Comparison of ENCODE assay signal across 12 mouse cellular contexts in the genomic region with DNA sequence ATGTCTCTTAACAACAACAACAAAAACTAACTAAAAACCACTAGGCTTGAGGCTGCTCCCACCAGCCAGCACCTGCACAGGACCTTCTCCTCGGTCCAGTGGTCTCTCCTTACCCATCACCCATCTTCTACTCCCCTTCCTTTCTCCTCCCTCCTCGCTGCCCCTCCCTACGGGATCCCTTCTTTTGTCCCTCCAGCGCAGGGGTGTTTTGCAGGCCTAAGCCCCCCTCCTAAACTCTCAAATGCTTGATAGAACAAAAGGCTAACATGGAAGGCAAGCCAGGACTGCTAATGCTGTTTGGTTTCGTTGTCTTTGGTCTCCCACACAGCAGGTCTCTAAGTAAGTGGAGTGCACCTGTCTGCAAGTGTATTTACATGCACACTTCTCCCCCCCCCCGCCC. TPM values are rescaled to one million over a fixed set of nuclear protein-coding genes. Genes with fewer than 3 reads are reported as not detected.
DNase-seq lines count a peak whose midpoint lies in the region; ATAC-seq and TF ChIP-seq lines count a peak whose summit lies in the region.
"Had no signal": no experiment of that assay in that cellular context is flagged by ENCODE, and none has a peak within 500 bp of the region (broad histone marks: within the 10 kb centered on the region; RNA-seq: fewer than 3 reads in every experiment).

No protein-coding gene starts in this region.

- H3K4me1 ChIP-seq in heart, embryonic 14.5 days (ENCODE audit: control insufficient read depth in 2 of 2, insufficient read depth in 2 of 2, low read length in 2 of 2): peaks cover 6 to 22% of the 10 kb centered on the region in 2 experiments
- peaks cover 4% of the 10 kb centered on the region for H3K4me1 ChIP-seq in ES-Bruce4 (ENCODE audit: control insufficient read depth, insufficient read depth, low read length)
- H3K4me1 ChIP-seq in forebrain, embryonic 10.5 days: peaks cover 50% of the 10 kb centered on the region
- H3K4me1 ChIP-seq in limb, embryonic 10.5 days: peaks cover 34% of the 10 kb centered on the region

- no peaks in the 10 kb centered on the region for H3K36me3 ChIP-seq in heart, embryonic 14.5 days (ENCODE audit: control insufficient read depth, insufficient read depth, low read length)
- no peaks in the 10 kb centered on the region for H3K36me3 ChIP-seq in ES-Bruce4 (ENCODE audit: control insufficient read depth, insufficient read depth, low read length, poor library complexity, severe bottlenecking)
- H3K36me3 ChIP-seq in forebrain, embryonic 10.5 days (replicated peaks): no peaks in the 10 kb centered on the region
- no peaks in the 10 kb centered on the region for H3K36me3 ChIP-seq in limb, embryonic 10.5 days

- H3K27ac ChIP-seq in heart, embryonic 14.5 days (replicated peaks in 1 of 2; ENCODE audit: control insufficient read depth in 1 of 2, insufficient read depth in 1 of 2, low read depth in 2 of 2, low read length in 2 of 2): peak overlapping the region in 1 of 2 experiments; percentile 66; a peak in 1 of 4 replicates
- H3K27ac ChIP-seq in ES-Bruce4 (ENCODE audit: insufficient read depth, low read length): peak overlapping the region; percentile 8; the same call in 1 of the 2 replicates
- H3K27ac ChIP-seq in forebrain, embryonic 10.5 days: peak overlapping the region; percentile 85
- peak overlapping the region; percentile 27 for H3K27ac ChIP-seq in limb, embryonic 10.5 days

- H3K4me2 ChIP-seq in heart, embryonic 14.5 days (ENCODE audit: low read length): peak overlapping the region; percentile 59; the same call in 1 of the 2 replicates

- no peak for DNase-seq in heart, adult 11 months
- DNase-seq in forebrain, embryonic 10.5 days (ENCODE audit: extremely low spot score, low spot score): peak; percentile 21
- no peak for DNase-seq in limb, embryonic 10.5 days (ENCODE audit: low spot score)
- no peak for DNase-seq in ovary, postnatal 14 days (ENCODE audit: low spot score)
- no peak for DNase-seq in adrenal gland, postnatal 10 days
- DNase-seq in spleen, adult 18-20 months: no peak
- DNase-seq: gastrocnemius, postnatal 14 days; liver; right cerebral cortex, postnatal 25 days; thymus, adult 18-20 months had no signal

- no peaks in the 10 kb centered on the region for H3K27me3 ChIP-seq in heart, embryonic 14.5 days (ENCODE audit: control insufficient read depth, insufficient read depth, low read length)
- no peaks in the 10 kb centered on the region for H3K27me3 ChIP-seq in ES-Bruce4 (ENCODE audit: control insufficient read depth, insufficient read depth, low read length, poor library complexity, severe bottlenecking)
- peaks cover 28% of the 10 kb centered on the region for H3K27me3 ChIP-seq in forebrain, embryonic 10.5 days (ENCODE audit: poor library complexity, severe bottlenecking)
- peaks cover 35% of the 10 kb centered on the region for H3K27me3 ChIP-seq in limb, embryonic 10.5 days (ENCODE audit: low read depth, poor library complexity, severe bottlenecking)

- TF ChIP-seq CTCF in ES-Bruce4 (IDR thresholded peaks at IDR 0.05; ENCODE audit: low read depth, low read length): no peak

- no peak overlapping the region for H3K9ac ChIP-seq in heart, embryonic 14.5 days (ENCODE audit: low read length)
- no peak overlapping the region for H3K9ac ChIP-seq in ES-Bruce4 (ENCODE audit: low read depth, poor library complexity, severe bottlenecking)

- H3K9me3 ChIP-seq in heart, embryonic 14.5 days (ENCODE audit: control insufficient read depth, low read length): no peaks in the 10 kb centered on the region
- H3K9me3 ChIP-seq in ES-Bruce4 (replicated peaks; ENCODE audit: control insufficient read depth, insufficient read depth, low read length, poor library complexity, severe bottlenecking): no peaks in the 10 kb centered on the region
- no peaks in the 10 kb centered on the region for H3K9me3 ChIP-seq in forebrain, embryonic 10.5 days
- no peaks in the 10 kb centered on the region for H3K9me3 ChIP-seq in limb, embryonic 10.5 days (replicated peaks)

- WGBS in heart, embryonic 14.5 days: 46% methylated on average over 6 of the region's 6 CpGs
- WGBS in forebrain, embryonic 10.5 days: 9% methylated on average over 6 of the region's 6 CpGs
- WGBS in limb, embryonic 10.5 days: 27% methylated on average over 6 of the region's 6 CpGs

- TF ChIP-seq EP300 in ES-Bruce4 (IDR thresholded peaks at IDR 0.05; ENCODE audit: insufficient read depth, low read depth, low read length): 0 out of 2 replicates have a peak, but pooled peaks have one; percentile 11

- no peak for ATAC-seq in heart, embryonic 14.5 days (ENCODE audit: insufficient number of reproducible peaks, insufficient read depth, low FRiP score, low read depth)

- TF ChIP-seq POLR2A in ES-Bruce4 (IDR thresholded peaks at IDR 0.05; ENCODE audit: insufficient read depth, low read length): no peak

- no peak overlapping the region for H3K4me3 ChIP-seq in heart, embryonic 14.5 days (ENCODE audit: control insufficient read depth in 1 of 2, insufficient read depth in 1 of 2, low read depth in 1 of 2, low read length in 2 of 2)
- H3K4me3 ChIP-seq in ES-Bruce4 (ENCODE audit: low read depth, low read length): no peak overlapping the region
- peak overlapping the region; percentile 32 for H3K4me3 ChIP-seq in forebrain, embryonic 10.5 days
- no peak overlapping the region for H3K4me3 ChIP-seq in limb, embryonic 10.5 days

RNA-seq across cellular contexts. Expression of gene Akap1, which starts 44.1 kb away (rescaled TPM):
- polyA plus RNA-seq in heart, embryonic 14.5 days (2014; fragmentation: Nextera tagmentation; extraction: Ambion mirVana): 40.5 and 42.0 TPM in 2 replicates
- 48.2 and 51.4 TPM in 2 replicates for polyA plus RNA-seq in ES-Bruce4 (2011; ENCODE audit: insufficient read depth, insufficient read length, low read depth, missing spikeins)
- polyA plus RNA-seq in forebrain, embryonic 10.5 days (2016; fragmentation: Nextera tagmentation; extraction: Ambion mirVana): 16.6 and 19.2 TPM in 2 replicates
- polyA plus RNA-seq in limb, embryonic 10.5 days (2016; fragmentation: Nextera tagmentation; extraction: Ambion mirVana): 16.8 and 17.4 TPM in 2 replicates
- total RNA-seq in adrenal gland, postnatal 10 days (2021): 100 to 1,000 TPM; 136 to 196 TPM
